22 mouse cellular contexts compared by ENCODE assay signal in genomic region chr4:57896631-57897030, GRCm38 (mm10). TPM values are rescaled to one million over a fixed set of nuclear protein-coding genes. Genes with fewer than 3 reads are reported as not detected.
DNase-seq lines count a peak whose midpoint lies in the region; ATAC-seq lines count a peak whose summit lies in the region.
"Had no signal": no experiment of that assay in that cellular context is flagged by ENCODE, and none has a peak within 500 bp of the region (broad histone marks: within the 10 kb centered on the region; RNA-seq: fewer than 3 reads in every experiment).

No protein-coding gene starts in this region.

- ATAC-seq in inflammation-experienced regulatory T-cells, adult 6 months: peak; percentile 41
- ATAC-seq in kidney, embryonic 14.5 days (ENCODE audit: low FRiP score, low TSS enrichment): no peak
- ATAC-seq: forebrain, embryonic 16.5 days; hindbrain, postnatal 0 days; intestine, embryonic 15.5 days; Patski had no signal

- peak; percentile 57 for DNase-seq in heart, adult 11 months
- DNase-seq in heart, adult 9 months (ENCODE audit: low spot score in 2 of 2): no peak
- DNase-seq in thymus, postnatal 25 days: peak; percentile 54
- no peak for DNase-seq in adrenal gland, adult (ENCODE audit: inconsistent age in 2 of 2, low spot score in 1 of 2)
- no peak for DNase-seq in left cerebral cortex, adult 11 months (ENCODE audit: low spot score)
- DNase-seq: adrenal gland, postnatal 14 days; B cell, adult 2 months; cerebellum, adult 11-12 months; cerebellum, adult 9-10 months; cerebellum, postnatal 25 days; gastrocnemius, postnatal 14 days had no signal

- no peak overlapping the region for H3K4me2 ChIP-seq in kidney, embryonic 14.5 days (replicated peaks; ENCODE audit: low read depth, low read length)
- H3K4me2 ChIP-seq: embryonic facial prominence, embryonic 12.5 days; heart, embryonic 13.5 days; hindbrain, embryonic 13.5 days; intestine, embryonic 15.5 days had no signal

- no peaks in the 10 kb centered on the region for H3K36me3 ChIP-seq in kidney, embryonic 14.5 days (ENCODE audit: control insufficient read depth, insufficient read depth, low read length)
- H3K36me3 ChIP-seq: embryonic facial prominence, embryonic 12.5 days; intestine, embryonic 15.5 days had no signal

- no peak overlapping the region for H3K9ac ChIP-seq in kidney, embryonic 14.5 days (ENCODE audit: low read depth, low read length)
- H3K9ac ChIP-seq: embryonic facial prominence, embryonic 12.5 days; heart, embryonic 13.5 days; hindbrain, embryonic 13.5 days; intestine, embryonic 15.5 days had no signal

- 0 out of 2 replicates have a peak, but pooled peaks cover 3% of the 10 kb centered on the region for H3K4me1 ChIP-seq in kidney, embryonic 14.5 days (ENCODE audit: control insufficient read depth, insufficient read depth, low read length)

- H3K27me3 ChIP-seq in kidney, embryonic 14.5 days (ENCODE audit: control insufficient read depth, insufficient read depth, low read length): no peaks in the 10 kb centered on the region
- H3K27me3 ChIP-seq: CH12.LX; embryonic facial prominence, embryonic 12.5 days; heart, embryonic 13.5 days; hindbrain, embryonic 13.5 days; intestine, embryonic 15.5 days; Patski had no signal

- H3K4me3 ChIP-seq in kidney, embryonic 14.5 days (ENCODE audit: low read length): no peak overlapping the region
- H3K4me3 ChIP-seq: embryonic facial prominence, embryonic 12.5 days; heart, embryonic 13.5 days; hindbrain, embryonic 13.5 days; intestine, embryonic 15.5 days had no signal

- 66% methylated on average over 3 of the region's 3 CpGs for WGBS in kidney, embryonic 14.5 days

- no peak overlapping the region for H3K27ac ChIP-seq in kidney, embryonic 14.5 days (ENCODE audit: low read depth, low read length)
- H3K27ac ChIP-seq: hindbrain, embryonic 13.5 days; hindbrain, postnatal 0 days had no signal

- H3K9me3 ChIP-seq in kidney, embryonic 14.5 days (ENCODE audit: control insufficient read depth, low read length): no peaks in the 10 kb centered on the region
- H3K9me3 ChIP-seq: embryonic facial prominence, embryonic 12.5 days; heart, embryonic 13.5 days; hindbrain, embryonic 13.5 days; intestine, embryonic 15.5 days had no signal

RNA-seq across cellular contexts. Expression of gene D630039A03Rik, which starts 19.5 kb away (rescaled TPM):
- 10 to 100 TPM in 2 of 3 experiments, 1 to 10 TPM in 1; 8.9 to 18.3 (median 18.2) TPM for polyA plus RNA-seq in inflammation-experienced regulatory T-cells, adult 6 months (2017; shearing (Covaris generic))
- 0.70 and 1.0 TPM in 2 replicates for polyA plus RNA-seq in kidney, embryonic 14.5 days (2014; fragmentation: Nextera tagmentation; extraction: Ambion mirVana)
- polyA plus RNA-seq: forebrain, embryonic 11.5 days; forebrain, embryonic 16.5 days had no signal

RNA-seq across cellular contexts. Expression of gene Txn1, which starts 59.6 kb away (rescaled TPM):
- polyA plus RNA-seq in inflammation-experienced regulatory T-cells, adult 6 months (2017; shearing (Covaris generic)): 100 to 1,000 TPM; 126 to 295 (median 141) TPM
- 493 and 617 TPM in 2 replicates for polyA plus RNA-seq in kidney, embryonic 14.5 days (2014; fragmentation: Nextera tagmentation; extraction: Ambion mirVana)

Comparison
In these comparisons a context has a peak if more than half of its experiments do, and no peak if none do; other contexts are left out.
1. DNase-seq: peak in heart, adult 11 months (single experiment) and thymus, postnatal 25 days (single experiment); none in heart, adult 9 months (0 of 2), adrenal gland, adult (0 of 2) and left cerebral cortex, adult 11 months (single experiment).